Mouse (Mus musculus): ENCODE results near the gene Asb9. TPM values are rescaled to one million over a fixed set of nuclear protein-coding genes. Genes with fewer than 3 reads are reported as not detected.

Asb9 gene
- not detected for polyA plus RNA-seq (2017; shearing (Covaris generic))

GRCm38 (mm10) chrX:164505709-164506498, at the start of gene Asb9:
Asb9 (plus strand) TSS chrX:164506327.

Other genes with a start within 250 kb of the Asb9 start
- under 1 TPM in 1 of 2 experiments, not detected in 1; 0.17 TPM for gene Bmx, start 248.1 kb upstream of the Asb9 start, polyA plus RNA-seq (2017; shearing (Covaris generic))
- gene Pir, start 237.0 kb upstream of the Asb9 start, polyA plus RNA-seq (2017; shearing (Covaris generic)) = not detected
- not detected for gene Vegfd, start 132.9 kb upstream of the Asb9 start, polyA plus RNA-seq (2017; shearing (Covaris generic))
- 1 to 10 TPM; 5.9 to 9.7 TPM for gene Piga, start 86.5 kb upstream of the Asb9 start, polyA plus RNA-seq (2017; shearing (Covaris generic))
- gene Asb11, start 69.3 kb upstream of the Asb9 start, polyA plus RNA-seq (2017; shearing (Covaris generic)) = not detected

Data from activated CD4-positive, CD25-positive, alpha-beta regulatory T cell (primary cell).